Mouse (Mus musculus) liver, adult (tissue): ENCODE data around the gene Zfp574.

Experiments used
- GATA4 ChIP-seq: IDR thresholded peaks from 2 replicates; pipeline ENCODE4 v1.6.1; 2014; ENCODE audit warnings: mild to moderate bottlenecking, low read length; ENCODE audit not compliant: insufficient replicate concordance

Gene Zfp574

DNA sequence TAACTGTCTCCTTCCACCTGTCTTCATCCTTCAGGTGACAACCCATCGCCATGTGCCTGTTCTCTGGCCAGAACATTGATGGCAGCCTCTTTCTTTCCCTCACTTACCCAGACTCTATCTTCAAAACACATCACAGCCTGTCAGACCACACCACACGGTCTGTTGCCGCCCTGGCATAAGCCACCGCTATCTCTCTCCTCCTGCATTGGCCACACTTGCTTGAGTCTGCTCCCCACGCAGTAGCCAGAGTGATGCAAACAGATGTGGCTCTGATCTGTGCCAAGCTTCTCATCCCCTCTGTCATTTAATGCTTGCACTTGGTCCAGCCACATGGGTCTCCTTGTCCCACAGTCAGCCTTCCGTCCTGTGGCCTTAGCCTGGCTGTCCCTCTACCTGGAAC lies 9.0 kb upstream of the Zfp574 start:
- no peak for TF ChIP-seq GATA4

DNA sequence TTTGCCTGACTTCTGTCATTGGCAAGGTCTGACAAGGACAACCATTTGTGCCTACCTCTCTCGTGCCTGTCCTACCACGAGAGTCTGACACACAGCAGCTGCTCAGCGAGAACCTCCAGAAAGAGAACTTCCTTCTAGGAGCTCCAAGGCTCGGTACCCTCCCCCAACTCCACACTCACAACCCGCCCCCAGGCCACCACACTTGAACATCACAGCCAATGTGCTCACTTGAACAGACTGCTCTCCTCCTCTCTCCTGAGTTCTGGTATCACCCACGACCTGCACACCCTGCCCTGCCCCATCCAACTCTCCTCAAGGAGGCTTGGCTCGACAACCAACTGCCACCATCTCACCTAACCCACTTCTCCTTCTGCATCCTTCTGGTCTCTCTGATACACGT lies 8.5 kb upstream of the Zfp574 start:
- no peak for TF ChIP-seq GATA4

DNA sequence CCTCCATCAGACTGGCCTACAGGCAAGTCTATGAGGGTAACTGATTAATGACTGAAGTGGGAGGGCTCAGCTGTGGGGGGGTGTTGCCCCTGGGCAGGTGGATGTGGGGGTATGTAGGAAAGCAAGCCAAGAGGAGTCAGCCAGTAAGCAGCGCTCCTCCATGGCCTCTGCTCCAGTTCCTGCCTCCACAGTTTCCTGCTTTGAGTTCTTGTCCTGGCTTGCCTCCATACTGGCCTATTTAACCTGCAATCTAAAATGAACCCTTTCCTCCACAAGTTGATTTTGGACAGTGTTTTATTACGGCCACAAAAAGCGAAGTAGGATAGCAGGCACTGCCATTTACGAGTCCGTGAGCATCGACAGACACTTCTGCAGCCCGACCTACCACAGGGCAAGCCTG lies 5.0 kb upstream of the Zfp574 start:
- TF ChIP-seq GATA4: no peak

DNA sequence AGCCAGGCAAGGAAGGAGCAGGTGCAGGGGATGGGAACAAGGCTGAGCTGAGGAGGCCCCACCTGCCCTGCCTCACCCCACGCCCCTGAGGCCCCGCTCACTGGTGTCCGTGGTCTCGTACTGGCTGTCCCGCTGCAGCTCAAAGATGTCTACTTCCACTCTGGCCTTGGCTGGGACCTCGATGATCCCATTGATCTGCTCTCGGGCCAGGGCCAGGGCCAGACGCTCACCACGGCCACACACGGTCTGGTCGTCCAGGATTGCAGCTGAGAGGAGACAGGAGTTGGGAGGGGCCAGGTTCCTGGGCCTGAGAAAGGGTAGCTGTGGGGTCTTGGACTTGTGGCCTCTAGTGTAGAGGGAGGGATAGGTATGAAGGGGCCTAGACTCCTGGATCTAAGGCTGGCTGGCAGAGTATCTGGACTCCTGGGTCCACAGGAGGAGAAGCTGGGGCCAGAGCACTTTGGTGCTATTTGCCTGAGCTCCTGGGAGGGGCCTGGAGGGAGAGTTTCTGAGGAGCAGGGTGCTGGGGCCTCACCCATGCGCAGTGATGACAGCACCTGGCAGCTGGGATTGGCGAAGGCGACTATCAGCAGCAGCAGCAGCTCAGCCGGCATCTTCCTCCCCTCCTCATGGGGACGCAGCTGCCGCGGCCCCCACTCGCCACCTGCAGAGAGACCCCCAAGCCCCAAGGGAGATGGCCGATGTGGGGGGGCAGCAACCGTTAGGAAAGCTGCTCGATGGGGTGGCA lies 4.3 kb upstream of the Zfp574 start:
- TF ChIP-seq GATA4: no peak

DNA sequence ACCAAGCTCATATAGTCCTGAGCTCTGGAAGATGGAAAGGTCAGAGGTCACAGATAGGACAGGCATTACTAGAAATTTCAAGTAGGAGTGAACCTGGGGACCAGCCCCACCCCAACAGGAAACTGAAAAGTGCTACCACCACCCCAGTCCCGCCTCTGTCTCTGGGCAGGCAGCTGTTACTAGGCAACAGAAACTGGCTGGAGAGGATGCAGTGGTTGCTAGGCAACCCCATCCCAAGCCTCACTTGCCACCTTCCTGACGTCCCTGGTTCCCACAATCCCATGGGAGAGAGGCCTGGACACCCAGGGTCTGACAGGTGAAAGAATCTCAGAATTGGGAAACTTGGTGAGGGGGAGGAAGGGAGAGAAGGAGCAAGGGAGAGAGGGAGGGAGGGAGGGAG lies 3.6 kb upstream of the Zfp574 start:
- no peak for TF ChIP-seq GATA4

DNA sequence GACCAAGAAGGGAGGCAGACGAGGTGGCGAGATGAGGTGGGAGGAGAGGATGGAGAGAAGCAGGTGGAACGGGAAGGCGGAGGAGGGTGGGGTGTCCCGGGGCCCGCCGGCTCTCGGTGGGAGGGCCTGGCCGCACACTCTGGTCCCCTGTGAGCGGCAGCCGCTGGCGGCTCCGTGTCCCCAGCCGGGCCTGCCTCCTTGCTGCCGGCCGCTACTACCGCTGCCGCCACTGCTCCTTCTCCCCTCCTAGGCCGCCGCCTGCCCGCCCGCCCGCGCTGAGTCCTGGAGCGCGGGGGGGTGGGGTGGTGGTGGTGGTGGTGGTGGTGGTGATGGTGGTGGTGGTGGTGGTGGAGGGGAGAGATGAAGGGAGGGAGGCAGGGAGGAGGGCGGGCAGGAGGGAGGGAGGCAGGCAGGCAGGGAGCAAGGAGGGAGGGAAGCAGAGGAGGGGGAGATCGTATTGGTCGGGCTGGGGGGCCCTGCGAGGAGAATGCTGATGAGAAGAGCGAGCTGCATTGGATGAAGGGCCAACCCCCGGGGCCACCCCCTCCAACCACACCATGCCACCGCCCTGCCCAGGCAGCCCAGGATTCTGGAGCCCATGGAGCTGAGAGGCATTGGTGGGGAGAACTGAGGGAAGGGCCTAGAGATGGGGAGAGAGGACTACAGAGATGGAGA lies 486 bp downstream of the Zfp574 start:
- no peak for TF ChIP-seq GATA4

DNA sequence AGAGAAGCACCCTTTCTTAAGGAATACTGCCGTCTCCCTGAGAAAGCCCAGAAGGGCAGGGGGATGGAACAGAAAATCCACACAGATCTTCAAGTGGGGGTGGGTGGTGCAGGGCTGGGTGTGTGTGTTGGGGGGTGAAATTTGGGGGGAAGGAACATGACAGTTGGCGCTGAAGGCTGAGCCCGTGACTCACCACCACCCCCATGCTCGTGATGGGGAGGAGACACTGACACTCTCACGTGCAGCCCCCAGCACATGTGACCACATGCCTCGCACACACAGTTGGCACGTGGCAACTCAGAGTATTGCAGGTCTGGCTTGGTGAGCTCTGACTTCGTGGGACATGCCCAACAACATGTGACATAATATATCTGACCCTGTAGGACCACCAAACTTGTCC lies 1.6 kb downstream of the Zfp574 start:
- no peak for TF ChIP-seq GATA4

DNA sequence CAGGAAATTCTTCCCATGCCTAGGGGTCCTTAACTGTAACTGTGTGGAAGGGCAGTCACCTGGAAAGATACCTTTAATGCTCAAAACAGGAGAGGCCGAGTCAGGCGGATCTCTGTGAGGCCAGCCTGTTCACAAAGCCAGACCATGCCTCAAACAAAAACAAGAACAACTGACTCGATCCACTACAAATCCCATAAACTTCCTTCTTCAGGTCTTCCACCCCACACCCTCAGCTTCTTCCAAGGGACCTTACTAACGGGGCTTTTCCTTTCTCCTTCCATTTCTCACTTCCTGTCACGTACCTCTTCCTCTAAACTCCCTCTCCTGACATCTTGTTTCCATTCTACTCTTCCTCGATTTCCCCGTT lies 3.9 kb downstream of the Zfp574 start:
- TF ChIP-seq GATA4: no peak

DNA sequence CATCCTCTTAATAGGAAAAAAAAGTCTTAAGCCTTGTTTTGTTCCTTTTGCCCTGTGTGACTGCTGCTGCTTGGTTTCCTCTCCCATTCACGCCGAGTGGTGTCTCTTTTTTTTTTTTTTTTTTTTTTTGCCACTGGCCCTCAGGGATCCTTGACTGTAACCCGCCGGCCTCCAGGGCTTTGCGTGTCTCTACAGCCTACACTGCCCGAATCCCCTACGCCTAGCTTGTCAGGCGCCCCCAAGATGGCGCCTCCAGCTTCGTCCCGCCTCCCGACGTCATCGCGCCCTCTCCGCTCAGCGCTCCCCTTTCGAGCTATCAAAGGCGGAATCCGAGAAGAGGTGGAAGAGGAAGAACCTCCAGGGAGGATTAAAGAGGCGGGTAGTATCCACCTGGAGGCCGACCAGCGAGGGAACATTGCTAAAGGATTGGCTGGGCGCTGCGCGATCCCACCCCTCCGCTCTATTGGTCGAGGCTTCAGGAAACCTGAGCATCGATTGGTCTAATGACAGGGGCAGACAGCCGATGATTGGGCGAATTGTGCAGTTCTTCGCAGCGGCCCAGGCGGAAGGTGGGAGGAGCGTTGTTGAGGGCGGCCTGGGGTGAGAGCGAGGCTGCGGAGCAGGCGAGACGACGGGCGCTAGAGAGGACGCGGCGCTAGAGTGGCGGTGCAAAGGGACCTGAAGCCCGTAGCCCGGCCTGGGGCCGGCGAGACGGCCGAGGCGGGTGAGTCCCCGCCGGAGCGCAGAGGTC lies 4.5 kb downstream of the Zfp574 start:
- TF ChIP-seq GATA4: peak; percentile 13; the same call in 1 of the 2 replicates

DNA sequence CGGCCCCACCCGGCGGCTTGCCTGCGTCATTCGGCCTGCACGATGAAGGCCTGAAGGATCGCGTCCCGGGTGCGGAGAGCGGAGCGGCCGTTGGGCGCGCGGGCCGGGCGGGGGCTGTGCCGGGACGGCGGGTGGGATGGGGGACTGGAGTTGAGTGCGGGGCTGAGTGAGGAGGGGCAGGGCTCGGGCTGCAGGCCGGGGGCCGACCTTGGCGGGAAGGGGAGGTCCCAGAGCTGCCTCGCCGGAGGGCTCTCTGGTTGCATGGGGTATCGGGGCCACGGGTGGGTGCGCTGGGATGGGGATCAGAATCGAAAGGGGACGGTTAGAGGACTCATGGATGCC lies 5.0 kb downstream of the Zfp574 start:
- no peak for TF ChIP-seq GATA4

DNA sequence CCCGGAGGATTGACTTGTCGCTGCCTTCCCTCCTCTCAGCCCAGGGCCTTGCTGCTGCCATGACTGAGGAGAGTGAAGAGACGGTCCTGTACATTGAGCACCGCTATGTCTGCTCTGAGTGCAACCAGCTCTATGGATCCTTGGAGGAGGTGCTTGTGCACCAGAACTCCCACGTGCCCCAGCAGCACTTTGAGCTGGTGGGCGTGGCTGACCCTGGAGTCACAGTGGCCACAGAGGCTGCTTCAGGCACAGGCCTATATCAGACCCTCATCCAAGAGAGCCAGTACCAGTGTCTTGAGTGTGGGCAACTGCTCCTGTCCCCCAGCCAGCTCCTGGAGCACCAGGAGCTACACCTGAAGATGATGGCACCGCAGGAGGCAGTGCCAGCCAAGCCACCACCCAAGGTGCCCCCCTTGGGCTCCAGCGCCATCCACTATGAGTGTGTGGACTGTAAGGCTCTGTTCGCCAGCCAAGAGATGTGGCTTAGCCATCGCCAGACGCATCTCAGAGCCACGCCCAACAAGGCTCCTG lies 7.2 kb downstream of the Zfp574 start:
- TF ChIP-seq GATA4: no peak

DNA sequence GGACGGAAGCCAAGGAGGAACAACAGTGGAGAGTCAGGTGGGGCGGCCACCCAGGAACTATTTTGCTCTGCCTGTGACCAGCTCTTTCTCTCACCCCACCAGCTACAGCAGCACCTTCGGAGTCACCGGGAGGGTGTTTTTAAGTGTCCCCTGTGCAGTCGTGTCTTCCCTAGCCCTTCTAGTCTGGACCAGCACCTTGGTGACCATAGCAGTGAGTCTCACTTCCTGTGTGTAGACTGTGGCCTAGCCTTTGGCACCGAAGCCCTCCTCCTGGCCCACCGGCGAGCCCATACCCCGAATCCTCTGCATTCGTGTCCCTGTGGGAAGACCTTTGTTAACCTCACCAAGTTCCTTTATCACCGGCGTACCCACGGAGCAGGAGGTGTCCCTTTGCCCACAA lies 8.1 kb downstream of the Zfp574 start:
- TF ChIP-seq GATA4: no peak

DNA sequence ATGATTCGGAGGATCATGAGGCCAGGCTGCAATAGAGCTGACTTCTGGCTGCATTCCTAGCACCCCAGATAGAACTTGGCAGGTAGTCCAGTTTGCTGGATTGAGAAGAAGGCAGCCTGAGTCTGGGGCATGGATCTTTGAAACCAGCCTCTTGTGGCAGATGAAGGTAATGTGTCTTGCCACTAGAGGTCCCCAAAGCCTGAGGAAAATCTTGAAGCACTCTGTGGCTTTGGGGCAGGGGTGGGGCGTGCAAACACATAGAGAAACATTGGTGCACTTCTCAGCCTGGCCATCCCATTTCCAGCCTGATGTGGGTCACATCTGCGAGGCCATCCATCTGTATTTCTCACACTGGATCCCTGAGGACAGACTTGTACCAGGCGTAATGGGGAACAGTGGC lies 10.1 kb downstream of the Zfp574 start:
- no peak for TF ChIP-seq GATA4

DNA sequence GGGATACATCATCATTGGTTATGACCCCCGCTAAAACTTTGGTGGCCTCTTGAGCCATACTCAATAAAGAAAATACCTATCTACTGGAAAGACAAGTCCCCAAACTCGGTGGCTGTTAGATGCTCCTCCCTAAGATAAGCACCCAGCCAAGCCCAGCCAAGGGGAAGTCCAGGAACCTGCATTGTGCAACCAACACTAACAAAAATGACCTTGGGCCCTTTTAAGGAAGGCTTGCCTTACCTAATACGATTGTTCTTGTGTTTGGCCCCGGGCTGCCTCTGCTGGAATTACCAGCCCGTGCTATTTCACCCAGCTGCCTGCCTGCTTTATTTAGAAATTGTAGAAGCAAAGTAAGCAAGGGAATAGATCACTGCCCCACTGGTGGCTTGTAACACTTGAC lies 12.3 kb downstream of the Zfp574 start:
- peak; percentile 15; the same call in 1 of the 2 replicates for TF ChIP-seq GATA4

DNA sequence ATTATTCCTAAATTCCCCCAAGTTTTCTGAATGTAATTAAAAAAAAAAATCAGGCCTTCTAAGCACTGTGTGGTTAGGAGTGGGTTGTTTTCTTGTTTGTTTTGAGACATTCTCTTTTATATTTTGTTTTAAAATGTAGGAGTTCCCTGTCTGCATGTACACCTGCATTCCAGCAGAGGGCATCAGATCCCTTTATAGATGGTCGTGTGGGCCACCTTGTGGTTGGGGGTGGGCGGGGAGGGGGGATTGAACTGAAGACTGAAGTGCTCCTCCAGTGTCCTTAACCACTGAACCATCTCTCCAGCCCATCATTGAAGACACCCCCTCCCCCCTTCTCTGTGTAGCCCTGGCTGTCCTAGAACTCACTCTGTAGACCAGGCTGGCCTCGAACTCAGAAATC lies 14.3 kb downstream of the Zfp574 start:
- no peak for TF ChIP-seq GATA4
